Mouse (Mus musculus) kidney, postnatal 10 days (tissue): Measurements from ENCODE around the gene Ddx17.

Experiments used
- DNase-seq: peaks from one replicate; pipeline ENCODE4 v3.0.0; 2021; ENCODE audit warnings: mixed read lengths

Gene Ddx17

GRCm38 (mm10) chr15:79517710-79518109 is 28.8 kb downstream of the Ddx17 start:
- DNase-seq: no peak

DNA sequence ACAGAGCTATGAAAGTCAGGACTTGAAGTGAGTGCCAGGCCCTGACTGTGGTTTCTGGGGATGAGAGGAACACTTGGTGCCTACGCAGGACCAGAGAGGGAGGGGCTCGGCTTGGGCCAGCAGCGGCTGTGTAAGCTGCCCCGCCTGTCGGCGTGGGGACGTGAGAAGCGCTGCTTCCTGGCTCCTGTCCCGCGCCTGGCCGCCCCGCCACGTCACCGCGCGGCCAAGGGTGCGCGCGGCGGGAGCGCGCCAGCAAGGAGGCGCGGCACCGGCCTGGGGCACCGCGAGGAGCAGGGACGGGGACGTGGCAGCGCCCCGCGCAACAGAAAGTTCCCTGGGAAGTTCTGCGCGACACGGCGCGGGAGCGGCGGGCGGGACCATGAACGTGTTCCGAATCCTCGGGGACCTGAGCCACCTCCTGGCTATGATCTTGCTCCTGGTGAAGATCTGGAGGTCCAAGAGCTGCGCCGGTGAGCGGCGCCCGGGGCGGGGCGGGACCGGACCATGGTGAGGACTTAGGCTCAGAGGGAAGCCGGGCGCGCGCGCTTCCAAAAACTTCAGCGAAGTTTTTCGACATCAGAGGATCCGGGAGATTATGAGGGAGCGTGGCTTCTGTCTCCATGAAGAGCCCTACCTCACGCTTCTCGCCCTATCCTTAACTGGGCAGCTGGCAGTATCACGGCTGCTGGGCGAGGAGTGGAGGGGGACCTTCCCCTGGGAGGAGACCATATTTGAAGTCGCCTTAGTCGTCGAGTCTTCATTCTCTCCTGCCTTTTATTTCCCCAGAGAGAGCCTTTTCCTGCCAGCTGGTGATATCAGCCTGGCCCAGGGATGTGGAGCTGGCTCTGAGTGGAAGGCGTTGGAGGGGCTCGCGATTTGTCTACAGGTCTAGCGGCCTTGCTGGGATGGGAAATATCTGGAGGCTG is 30.1 kb downstream of the Ddx17 start, which contains the start of gene Kdelr3:
Gene Kdelr3 (plus strand): TSS at position 241 of the 926 bp plus-strand sequence.
- DNase-seq: peak; percentile 88

- DNase-seq: peak; percentile 78
Measured at GRCm38 (mm10) chr15:79513940-79514339, 32.6 kb downstream of the Ddx17 start.

DNA sequence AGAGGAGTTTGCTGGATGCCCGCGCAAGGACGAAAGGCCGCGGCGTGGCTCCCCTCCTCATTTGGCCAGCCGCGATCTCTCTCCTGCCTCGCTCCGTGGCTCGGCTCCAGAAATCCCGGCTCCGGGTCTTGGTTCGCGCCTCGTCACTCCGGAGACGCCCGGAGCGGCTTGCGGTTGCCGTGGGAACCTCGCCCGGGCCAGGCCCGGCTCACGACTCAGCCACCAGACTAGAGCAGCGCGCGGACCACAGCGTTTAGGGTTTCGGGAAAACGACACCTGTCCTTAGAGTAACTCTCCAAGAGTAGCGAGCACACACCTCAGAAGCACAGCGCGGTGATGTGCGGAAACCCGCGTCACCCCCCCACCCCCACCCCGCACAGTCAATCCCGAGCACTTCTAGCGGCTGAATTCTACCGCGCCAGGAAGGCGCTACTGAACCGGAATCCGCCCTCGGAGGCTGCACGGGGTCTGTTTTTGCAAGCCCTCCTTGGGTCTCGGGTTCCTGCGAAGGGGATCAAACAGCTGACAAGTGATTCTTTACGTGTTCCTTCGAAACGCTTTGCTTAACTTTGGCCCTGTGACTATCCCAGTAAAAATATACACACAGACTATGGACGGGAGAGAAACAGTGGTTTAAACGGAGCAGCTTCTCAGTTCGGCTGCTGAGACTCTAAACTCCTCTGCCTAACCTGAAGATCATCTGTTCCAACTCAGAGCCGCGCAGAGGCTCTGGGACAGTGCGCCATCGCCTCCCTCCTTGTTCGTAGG is 34.8 kb downstream of the Ddx17 start:
- DNase-seq: peak; percentile 94

DNA sequence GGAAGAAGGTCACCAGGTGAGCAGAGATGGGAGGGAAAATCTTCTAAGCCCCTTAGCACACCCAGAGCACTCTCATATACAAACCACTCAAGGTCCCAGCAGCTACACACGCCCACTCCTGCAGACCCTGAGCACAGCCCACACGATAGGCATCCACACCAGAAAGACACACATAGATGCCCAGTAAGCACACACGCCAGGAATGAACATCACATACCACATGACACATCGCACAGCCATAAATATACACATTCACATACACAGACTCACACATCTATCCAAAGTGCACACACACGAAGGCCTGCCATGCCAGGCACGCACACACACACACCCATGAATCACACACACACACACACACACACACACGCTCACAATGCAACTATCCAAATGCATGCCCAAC is 36.1 kb downstream of the Ddx17 start:
- DNase-seq: no peak

- DNase-seq: no peak
Measured at GRCm38 (mm10) chr15:79509998-79510397, 36.5 kb downstream of the Ddx17 start.

DNA sequence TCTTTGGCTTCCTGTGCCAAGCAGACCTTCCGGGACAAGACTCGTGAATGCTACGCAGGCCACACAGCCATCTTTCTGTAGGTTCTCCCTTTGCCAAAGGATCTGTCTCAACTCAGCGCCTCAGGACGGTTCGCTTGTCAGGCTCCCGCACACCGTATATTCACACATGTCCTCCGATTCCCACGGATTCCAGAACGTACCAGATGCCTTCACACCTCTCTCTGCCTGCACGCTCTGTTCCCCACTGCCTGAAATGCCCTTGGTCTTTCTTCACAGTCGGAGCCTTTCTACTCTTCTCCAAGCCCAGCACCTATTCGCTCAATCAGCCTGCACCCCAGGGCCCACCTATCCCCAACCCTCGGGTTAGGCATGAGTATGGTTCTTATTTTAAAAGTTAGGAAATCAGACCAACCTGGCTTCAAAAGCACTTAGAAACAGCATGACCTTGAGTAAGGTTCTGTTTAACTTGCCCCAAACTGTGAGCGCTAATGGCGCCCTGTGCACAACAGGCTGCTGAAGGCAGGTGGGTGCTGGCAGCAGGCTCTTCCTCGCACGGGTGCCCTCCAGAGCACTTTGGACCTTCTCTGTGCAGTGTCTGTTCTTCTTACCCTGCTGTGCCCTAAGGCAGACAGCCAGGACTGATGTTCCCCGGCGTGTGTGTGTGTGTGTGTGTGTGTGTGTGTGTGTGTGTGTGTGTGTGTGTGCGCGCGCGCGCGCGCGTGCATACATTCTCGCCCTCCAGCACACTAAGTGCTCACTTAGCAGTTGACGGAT is 39.3 kb downstream of the Ddx17 start:
- peak; percentile 62 for DNase-seq

- no peak for DNase-seq
Measured at GRCm38 (mm10) chr15:79506460-79506859, 40.1 kb downstream of the Ddx17 start.

DNA sequence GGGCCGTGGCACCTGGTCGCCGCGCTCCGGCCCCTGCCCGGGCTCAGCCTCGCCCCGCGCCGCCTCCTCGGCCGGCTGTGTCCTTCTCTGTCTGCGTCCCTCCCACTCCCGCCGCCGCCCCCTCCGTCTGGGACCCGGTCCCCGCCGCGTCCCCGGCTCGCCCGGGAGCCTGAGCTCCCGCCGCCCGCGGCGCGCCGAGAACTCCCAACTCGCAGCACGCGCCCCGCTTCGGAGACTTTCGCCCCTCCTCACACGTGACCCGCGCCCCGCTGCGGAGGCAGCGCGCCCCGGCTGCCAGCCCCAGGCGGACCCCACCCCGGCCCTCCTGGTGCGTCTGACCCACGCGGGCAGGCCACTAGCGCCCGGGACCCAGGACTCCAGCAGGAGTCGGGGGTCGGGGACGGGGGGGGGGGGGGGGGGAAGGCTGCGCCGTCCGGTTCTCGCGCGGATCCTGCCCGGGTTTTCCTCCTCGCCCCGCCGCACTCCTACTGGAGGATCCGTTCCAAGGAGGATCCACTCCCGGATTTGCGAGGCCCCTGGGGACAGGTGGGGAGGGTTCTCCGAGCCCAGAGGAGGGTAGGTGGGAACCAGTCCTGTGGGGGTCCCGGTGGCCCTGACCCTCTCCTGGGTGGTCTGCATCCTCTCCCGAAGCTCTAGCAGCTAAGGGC is 40.8 kb downstream of the Ddx17 start:
- peak; percentile 87 for DNase-seq

DNA sequence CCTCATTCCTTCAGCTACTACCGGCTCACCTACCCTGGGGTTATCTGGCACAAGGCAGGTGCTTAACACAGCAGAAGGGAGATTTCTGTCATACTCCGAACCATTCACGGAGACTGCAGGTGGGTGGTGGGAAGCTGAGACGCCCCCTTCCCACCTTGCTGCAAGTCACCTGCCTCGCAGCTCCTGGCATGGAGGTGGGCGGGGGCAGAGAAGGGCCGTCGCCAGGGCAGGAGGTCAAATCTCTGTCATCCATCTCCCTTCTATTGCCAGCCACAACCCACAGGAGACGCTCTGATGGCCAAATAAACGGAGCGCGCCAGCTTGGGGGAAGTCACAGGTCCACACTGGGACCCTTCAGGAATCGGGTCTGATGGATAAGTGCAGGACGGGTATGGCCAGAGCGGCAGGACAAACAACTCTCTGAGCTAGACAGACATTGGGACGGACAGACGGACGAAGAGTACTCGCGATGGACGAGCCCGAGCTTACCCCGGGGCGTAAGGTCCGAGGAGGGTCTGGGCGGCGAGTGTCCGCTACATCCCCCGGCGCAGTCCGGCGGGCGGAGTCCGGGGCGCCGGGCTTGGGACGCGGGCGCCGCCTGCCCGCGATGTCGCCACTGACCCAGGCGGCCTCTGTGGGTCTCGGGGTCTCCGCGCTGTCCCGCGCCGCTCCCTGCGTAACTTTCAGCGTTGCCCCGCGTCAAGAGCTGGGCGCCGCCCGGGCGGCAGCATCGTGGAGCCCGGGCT is 41.7 kb downstream of the Ddx17 start, which contains the start of gene Kcnj4:
Gene Kcnj4 (minus strand): TSS at position 535 of the 746 bp plus-strand sequence.
- DNase-seq: peak; percentile 13

- DNase-seq: no peak
Measured at GRCm38 (mm10) chr15:79503438-79503837, 43.1 kb downstream of the Ddx17 start.

- DNase-seq: no peak
Measured at GRCm38 (mm10) chr15:79502891-79503341, 43.6 kb downstream of the Ddx17 start.

- DNase-seq: no peak
Measured at GRCm38 (mm10) chr15:79500110-79500509, 46.4 kb downstream of the Ddx17 start.

DNA sequence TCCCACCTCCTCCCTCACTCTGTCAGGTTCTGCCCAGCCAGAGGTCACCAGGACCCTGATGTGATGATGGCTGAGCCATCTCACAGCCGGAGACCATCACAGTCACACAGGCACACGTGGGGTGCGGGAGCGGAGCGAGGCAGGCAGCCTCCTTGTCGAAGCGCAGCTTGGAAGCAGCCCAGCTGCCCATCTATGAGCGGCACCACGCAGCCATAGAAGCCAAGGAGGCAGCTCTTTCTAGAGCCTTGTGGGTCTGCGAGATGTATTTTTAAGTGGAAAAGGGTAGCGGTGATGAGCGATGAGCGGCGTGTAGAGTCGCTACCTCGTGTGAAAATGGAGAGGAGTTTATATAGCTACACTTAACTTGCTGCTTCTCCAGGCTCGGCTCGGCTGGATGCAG is 53.0 kb downstream of the Ddx17 start:
- no peak for DNase-seq

GRCm38 (mm10) chr15:79489463-79489862 is 57.1 kb downstream of the Ddx17 start:
- DNase-seq: no peak

DNA sequence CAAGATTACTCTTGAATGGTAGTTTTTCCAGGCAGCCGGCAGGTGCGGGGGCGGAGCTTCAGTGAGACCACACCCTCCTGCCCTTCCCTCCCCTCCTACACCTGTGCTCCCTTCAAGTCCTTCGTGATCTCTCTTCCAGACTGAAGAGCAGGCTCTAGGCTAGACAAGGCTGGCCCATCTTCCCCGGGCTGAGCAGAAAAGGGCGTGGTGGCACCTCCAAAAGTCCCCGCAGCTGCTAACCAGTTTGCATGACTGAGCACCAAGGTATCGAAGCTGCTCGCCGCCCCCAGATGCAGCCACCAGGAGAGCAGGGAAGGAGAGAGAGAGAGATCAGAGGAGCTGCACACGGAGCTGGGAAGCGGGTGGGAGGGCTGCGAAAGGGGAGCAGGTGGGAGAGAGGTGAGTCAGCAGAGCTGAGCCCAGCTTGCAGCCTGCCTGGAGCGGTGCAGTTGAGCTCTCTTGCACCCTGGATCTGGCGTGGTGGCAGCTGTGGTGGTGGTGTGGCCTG is 65.3 kb downstream of the Ddx17 start:
- DNase-seq: peak; percentile 41
